Mouse (Mus musculus) liver, embryonic 15.5 days (tissue): ENCODE measurements around the gene Pon2. TPM values are rescaled to one million over a fixed set of nuclear protein-coding genes. Genes with fewer than 3 reads are reported as not detected.

ENCODE experiments used
- ATAC-seq: fragments of 200-750 bp; cut with Nextera tagmentation; 2 replicates; pipeline ENCODE4 v1.8.0; 2017; ENCODE audit warnings: moderate number of reproducible peaks, mild to moderate bottlenecking, moderate library complexity; ENCODE audit not compliant: insufficient read depth
- H3K27ac ChIP-seq: fragments of 300-500 bp; sonication (generic); replicated peaks from 2 replicates; pipeline ENCODE4 v1.5.1; 2015; ENCODE audit warnings: mild to moderate bottlenecking, inconsistent platforms
- H3K27me3 ChIP-seq: fragments of 300-500 bp; sonication (generic); 2 replicates; pipeline ENCODE4 v1.6.1; 2015; ENCODE audit warnings: mild to moderate bottlenecking, inconsistent platforms
- H3K36me3 ChIP-seq: fragments of 300-500 bp; sonication (generic); replicated peaks from 2 replicates; pipeline ENCODE4 v1.6.1; 2015; ENCODE audit warnings: moderate library complexity, mild to moderate bottlenecking, inconsistent platforms
- H3K4me1 ChIP-seq: fragments of 300-500 bp; sonication (generic); replicated peaks from 2 replicates; pipeline ENCODE4 v1.6.1; 2015; ENCODE audit warnings: inconsistent platforms
- H3K4me2 ChIP-seq: fragments of 300-500 bp; sonication (generic); 2 replicates; pipeline ENCODE4 v1.6.1; 2015; ENCODE audit warnings: moderate library complexity, mild to moderate bottlenecking, inconsistent platforms
- H3K4me3 ChIP-seq: fragments of 300-500 bp; sonication (generic); replicated peaks from 2 replicates; pipeline ENCODE4 v1.5.1; 2015; ENCODE audit warnings: mild to moderate bottlenecking, inconsistent platforms
- H3K9ac ChIP-seq: fragments of 300-500 bp; sonication (generic); 2 replicates; pipeline ENCODE4 v1.6.1; 2015; ENCODE audit warnings: moderate library complexity, mild to moderate bottlenecking, inconsistent platforms
- H3K9me3 ChIP-seq: fragments of 300-500 bp; sonication (generic); replicated peaks from 2 replicates; pipeline ENCODE4 v1.6.1; 2016; ENCODE audit warnings: inconsistent platforms
- WGBS: fragments of 180-500 bp; shearing (Covaris S2); methylation state at CpG from one replicate; pipeline ENCODE4 v1.1.7; 2015; ENCODE audit warnings: mixed read lengths; ENCODE audit not compliant: insufficient replicate concordance; 5-methylcytosine and 5-hydroxymethylcytosine counted together
- polyA plus RNA-seq: library from polyadenylated mRNA; unstranded; fragments of >200 nt; fragmentation: Nextera tagmentation; extraction: Ambion mirVana; gene quantifications from 2 replicates; pipeline ENCODE4 v1.2.1, GENCODE M21; 2015

Pon2 gene
- polyA plus RNA-seq, 1 experiment from 2014 or later = 48.2 TPM

GRCm38 (mm10) chr6:5313951-5314590 is 15.8 kb upstream of the Pon2 start:
- peak overlapping the region; percentile 6; the same call in 1 of the 2 replicates for H3K4me2 ChIP-seq
- H3K9me3 ChIP-seq = no peaks in the 10 kb centered on the region
- peak; percentile 39; the same call in 1 of the 2 replicates for ATAC-seq
- WGBS = 33% methylated on average over 5 of the region's 5 CpGs
- no peaks in the 10 kb centered on the region for H3K27me3 ChIP-seq
- H3K4me1 ChIP-seq = peaks cover 22% of the 10 kb centered on the region
- no peaks in the 10 kb centered on the region for H3K36me3 ChIP-seq
- no peak overlapping the region for H3K9ac ChIP-seq
- H3K4me3 ChIP-seq = no peak overlapping the region
- peak overlapping the region; percentile 79 for H3K27ac ChIP-seq

GRCm38 (mm10) chr6:5310491-5310890 is 12.2 kb upstream of the Pon2 start:
- no peak overlapping the region for H3K9ac ChIP-seq
- H3K9me3 ChIP-seq = no peaks in the 10 kb centered on the region
- no peaks in the 10 kb centered on the region for H3K36me3 ChIP-seq
- ATAC-seq = no peak
- no peak overlapping the region for H3K4me2 ChIP-seq
- no peaks in the 10 kb centered on the region for H3K27me3 ChIP-seq
- H3K27ac ChIP-seq = no peak overlapping the region
- H3K4me3 ChIP-seq = no peak overlapping the region
- peaks cover 19% of the 10 kb centered on the region for H3K4me1 ChIP-seq
- WGBS = 66% methylated on average over 3 of the region's 3 CpGs

DNA sequence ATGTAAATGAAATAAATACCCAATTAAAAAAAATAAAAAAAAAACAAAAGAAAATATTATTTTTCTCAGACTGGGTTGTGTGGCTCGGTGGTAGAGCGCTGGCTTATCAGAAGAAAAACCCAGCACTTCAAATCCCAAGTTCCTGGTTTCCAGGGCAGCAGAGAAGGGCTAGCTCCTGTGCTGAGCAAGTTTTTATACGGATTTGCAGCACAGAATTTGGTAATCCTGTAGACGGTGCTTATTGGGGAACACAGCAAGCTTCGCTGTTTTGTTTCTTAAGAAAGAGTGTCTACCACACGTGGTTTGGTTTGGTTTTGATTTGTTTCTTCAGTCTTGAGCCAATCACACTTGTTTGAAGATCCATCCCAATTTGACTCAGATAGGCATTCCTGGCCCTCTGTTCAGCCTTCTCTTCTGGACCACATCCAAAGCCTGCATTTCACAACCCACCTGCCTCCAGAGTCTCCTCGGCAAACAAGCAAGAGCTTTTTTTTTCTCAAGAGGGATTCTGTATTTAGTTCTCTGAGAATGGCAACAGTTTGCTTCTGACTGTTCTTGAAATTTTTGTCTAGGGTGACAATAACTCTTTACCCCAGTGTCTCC is 11.4 kb upstream of the Pon2 start:
- no peak overlapping the region for H3K9ac ChIP-seq
- WGBS = 72% methylated on average over 7 of the region's 7 CpGs
- no peak for ATAC-seq
- H3K9me3 ChIP-seq = no peaks in the 10 kb centered on the region
- peaks cover 11% of the 10 kb centered on the region for H3K4me1 ChIP-seq
- H3K4me2 ChIP-seq = no peak overlapping the region
- no peaks in the 10 kb centered on the region for H3K36me3 ChIP-seq
- H3K27me3 ChIP-seq = no peaks in the 10 kb centered on the region
- no peak overlapping the region for H3K4me3 ChIP-seq
- no peak overlapping the region for H3K27ac ChIP-seq

DNA sequence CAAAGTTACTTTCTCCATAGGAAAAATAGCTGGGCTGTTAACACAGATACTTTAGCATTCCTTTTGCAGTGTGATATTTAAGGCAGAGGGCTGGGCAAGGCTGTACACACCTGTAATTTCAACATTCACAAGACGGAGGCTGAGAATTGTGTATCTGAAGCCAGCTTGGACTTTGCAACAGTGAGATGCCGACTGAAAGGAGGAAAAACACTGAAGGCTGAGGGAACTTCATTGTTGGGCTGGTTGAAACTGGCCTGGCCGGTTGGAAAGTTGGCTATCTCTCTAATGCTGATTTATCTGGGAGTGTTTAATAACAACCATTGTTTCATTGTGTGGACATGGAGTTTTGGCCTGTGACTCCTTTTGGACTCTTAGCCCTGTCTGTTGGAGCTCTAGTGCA is 7.7 kb upstream of the Pon2 start:
- Histone ChIP-seq H3K4me3 (no peak overlapping the region), H3K27me3 (no peaks in the 10 kb centered on the region), H3K27ac (no peak overlapping the region), H3K9me3 (no peaks in the 10 kb centered on the region), H3K9ac (no peak overlapping the region), H3K4me1 (no peaks in the 10 kb centered on the region), H3K36me3 (no peaks in the 10 kb centered on the region), H3K4me2 (no peak overlapping the region)
- no peak for ATAC-seq
- 51% methylated on average over 3 of the region's 3 CpGs for WGBS

DNA sequence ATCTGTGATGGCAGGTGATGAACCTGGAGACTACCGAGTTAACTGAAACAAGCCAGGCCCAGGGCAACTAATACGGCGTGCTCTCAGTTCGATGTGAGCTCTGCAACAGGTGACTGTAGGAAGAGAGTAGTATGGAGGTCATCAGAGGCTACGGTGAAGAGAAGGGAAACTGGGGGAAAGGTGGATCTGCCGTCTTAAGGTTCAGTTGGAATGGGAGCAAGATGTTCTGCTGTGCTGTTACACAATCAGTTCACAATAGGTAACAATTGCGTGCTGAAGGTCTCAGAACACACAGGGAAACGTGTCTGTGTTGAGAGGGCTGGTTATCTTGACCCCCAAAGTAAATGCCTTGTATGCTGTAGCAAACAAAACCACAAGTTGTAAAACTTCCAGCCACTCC is 6.7 kb upstream of the Pon2 start:
- Histone ChIP-seq H3K36me3 (no peaks in the 10 kb centered on the region), H3K9ac (no peak overlapping the region), H3K27ac (no peak overlapping the region), H3K27me3 (no peaks in the 10 kb centered on the region), H3K9me3 (no peaks in the 10 kb centered on the region), H3K4me2 (no peak overlapping the region), H3K4me1 (peaks cover 1% of the 10 kb centered on the region; the same call in 1 of the 2 replicates), H3K4me3 (no peak overlapping the region)
- no peak for ATAC-seq
- 75% methylated on average over 8 of the region's 8 CpGs for WGBS

DNA sequence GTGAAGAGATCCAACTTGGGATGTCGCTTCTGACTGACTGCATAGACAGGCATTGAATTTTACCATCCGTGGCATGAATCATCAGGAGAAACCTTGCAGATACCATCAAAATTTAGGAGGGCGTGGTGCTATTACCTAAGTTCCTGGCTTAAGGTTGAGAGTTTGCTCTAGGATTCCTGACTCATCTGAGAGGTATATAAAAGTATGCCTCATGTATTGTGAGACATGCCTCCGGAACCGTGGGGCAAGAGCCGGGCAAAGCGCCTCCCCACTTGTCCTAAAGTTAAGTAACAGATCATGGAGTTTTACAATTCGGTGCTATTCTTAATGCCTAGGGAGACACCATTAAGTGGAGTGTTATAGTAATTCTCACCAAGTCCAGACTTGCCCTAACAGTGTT is 2.4 kb upstream of the Pon2 start:
- Histone ChIP-seq H3K9me3 (no peaks in the 10 kb centered on the region), H3K4me1 (peaks cover 27% of the 10 kb centered on the region), H3K27me3 (no peaks in the 10 kb centered on the region), H3K4me2 (no peak overlapping the region), H3K9ac (no peak overlapping the region), H3K27ac (no peak overlapping the region), H3K4me3 (no peak overlapping the region), H3K36me3 (peaks cover 5% of the 10 kb centered on the region; the same call in 1 of the 2 replicates)
- no peak for ATAC-seq
- 82% methylated on average over 8 of the region's 8 CpGs for WGBS

DNA sequence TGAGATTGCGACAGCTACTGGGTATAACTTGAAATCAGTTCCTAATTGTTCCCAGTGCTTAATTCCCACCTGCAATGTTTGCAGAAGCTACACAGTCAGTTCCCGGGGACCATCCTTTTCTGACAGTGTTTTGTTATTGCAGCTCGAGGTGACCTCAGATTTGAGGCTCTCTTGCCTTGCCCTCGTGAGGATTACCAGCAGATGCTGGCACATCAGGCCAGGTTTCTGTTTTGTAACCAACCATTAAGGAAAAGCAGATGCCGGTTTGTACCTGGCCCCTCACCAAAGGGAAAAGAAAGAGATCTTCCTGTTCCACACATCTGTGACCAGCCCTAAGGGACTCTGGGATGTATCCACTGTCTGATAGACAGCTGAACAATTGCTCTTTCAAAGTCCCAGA is 1.3 kb upstream of the Pon2 start:
- no peak overlapping the region for H3K4me2 ChIP-seq
- WGBS = 74% methylated on average over 5 of the region's 5 CpGs
- peaks cover 12% of the 10 kb centered on the region for H3K36me3 ChIP-seq
- H3K27ac ChIP-seq = no peak overlapping the region
- H3K4me3 ChIP-seq = no peak overlapping the region
- H3K9me3 ChIP-seq = no peaks in the 10 kb centered on the region
- H3K27me3 ChIP-seq = no peaks in the 10 kb centered on the region
- no peak overlapping the region for H3K9ac ChIP-seq
- H3K4me1 ChIP-seq = peaks cover 36% of the 10 kb centered on the region
- ATAC-seq = no peak

DNA sequence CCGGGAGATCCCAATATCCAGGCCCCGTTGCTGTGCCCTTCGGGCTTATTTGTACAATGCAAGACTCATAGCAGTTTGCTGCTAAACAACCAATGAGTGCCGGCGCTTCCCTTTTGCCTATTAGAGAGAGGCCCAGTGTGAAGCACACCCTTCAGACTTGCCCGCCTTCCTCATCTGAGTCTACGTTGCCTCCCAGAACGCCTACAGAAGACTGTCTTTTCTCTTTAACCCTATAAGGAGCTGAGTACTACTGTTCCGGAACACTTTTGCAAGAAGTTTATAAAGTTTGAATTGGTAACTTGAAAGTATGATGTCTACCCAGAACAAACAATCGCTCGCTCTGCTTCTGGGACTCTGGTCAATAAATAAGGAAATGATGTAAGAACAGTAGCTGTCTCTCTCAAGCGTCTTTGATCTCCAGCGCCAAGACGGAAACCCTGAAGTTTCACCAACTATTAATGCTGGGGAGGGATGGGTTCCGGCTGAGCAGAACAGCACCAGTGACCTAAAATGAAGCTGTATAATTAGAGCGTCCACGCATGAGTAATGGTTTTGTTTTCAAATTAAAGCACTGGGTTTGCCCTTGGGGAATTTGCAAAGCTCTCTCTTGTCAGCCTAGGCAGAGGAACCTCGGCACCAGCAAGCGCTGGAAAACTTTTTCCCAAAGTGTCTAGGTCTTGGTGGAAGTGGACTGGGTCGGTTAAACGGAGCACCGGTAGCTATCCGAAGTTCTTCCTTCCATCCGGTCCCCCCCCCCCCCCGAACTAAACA is 749 bp downstream of the Pon2 start:
- peaks cover 33% of the 10 kb centered on the region for H3K36me3 ChIP-seq
- H3K4me1 ChIP-seq = peaks cover 57% of the 10 kb centered on the region
- H3K27ac ChIP-seq = peak overlapping the region; percentile 96
- H3K27me3 ChIP-seq = no peaks in the 10 kb centered on the region
- peak overlapping the region; percentile 75 for H3K4me2 ChIP-seq
- H3K9me3 ChIP-seq = no peaks in the 10 kb centered on the region
- ATAC-seq = peak; percentile 88
- H3K9ac ChIP-seq = peak overlapping the region; percentile 93
- 2% methylated on average over 24 of the region's 25 CpGs for WGBS
- H3K4me3 ChIP-seq = peak overlapping the region; percentile 78

- WGBS = 84% methylated on average over 7 of the region's 7 CpGs
- peaks cover 71% of the 10 kb centered on the region for H3K4me1 ChIP-seq
- peak overlapping the region; percentile 78 for H3K4me3 ChIP-seq
- H3K27me3 ChIP-seq = no peaks in the 10 kb centered on the region
- peak overlapping the region; percentile 75 for H3K4me2 ChIP-seq
- no peaks in the 10 kb centered on the region for H3K9me3 ChIP-seq
- peaks cover 43% of the 10 kb centered on the region for H3K36me3 ChIP-seq
- H3K9ac ChIP-seq = peak overlapping the region; percentile 93
- peak overlapping the region; percentile 96 for H3K27ac ChIP-seq
- no peak for ATAC-seq
These were observed 2.2 kb downstream of the Pon2 start for GRCm38 (mm10) chr6:5296067-5296466.

DNA sequence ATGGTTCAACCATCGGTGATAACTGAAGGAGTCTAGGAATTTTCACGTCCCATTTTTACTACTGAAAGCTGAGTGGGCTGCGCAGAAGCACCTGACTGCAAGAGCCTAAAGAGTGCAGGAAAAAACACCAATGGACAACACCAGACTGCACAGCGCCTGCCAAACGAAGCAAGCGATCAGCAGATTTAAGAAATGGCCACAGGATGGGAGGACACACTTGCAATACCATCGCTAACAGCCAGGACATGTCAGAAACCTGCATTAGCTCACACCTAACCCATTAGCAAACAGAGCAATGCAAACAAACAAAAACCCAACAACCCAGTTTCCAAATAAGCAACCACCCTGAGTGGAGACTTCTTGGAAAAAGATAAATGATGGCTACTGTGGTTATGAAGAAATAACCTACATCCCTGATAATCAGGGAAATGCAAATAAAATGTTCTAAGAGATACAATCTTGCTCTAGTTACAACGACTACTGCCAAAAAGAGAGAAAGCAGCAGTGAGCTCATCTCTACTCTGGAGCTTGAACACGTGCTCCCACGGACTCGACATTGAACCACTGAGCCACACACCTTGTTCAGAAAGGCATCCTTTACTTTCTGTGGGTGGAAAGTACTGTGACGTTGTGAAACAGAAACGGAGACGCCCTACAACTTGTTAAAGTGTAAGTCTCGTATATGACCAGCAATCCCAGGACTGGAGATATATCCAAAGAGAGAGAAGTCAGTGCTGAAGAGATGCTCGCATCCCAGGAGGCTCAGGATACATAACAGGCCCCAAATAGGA is 3.4 kb downstream of the Pon2 start:
- Histone ChIP-seq H3K9ac (peak overlapping the region; percentile 1; the same call in 1 of the 2 replicates), H3K9me3 (no peaks in the 10 kb centered on the region), H3K27me3 (no peaks in the 10 kb centered on the region), H3K4me1 (peaks cover 81% of the 10 kb centered on the region), H3K36me3 (peaks cover 46% of the 10 kb centered on the region), H3K27ac (peak overlapping the region; percentile 42), H3K4me3 (peak overlapping the region; percentile 17), H3K4me2 (peak overlapping the region; percentile 53)
- WGBS = 79% methylated on average over 16 of the region's 16 CpGs
- no peak for ATAC-seq
